Mouse (Mus musculus) heart, adult 2 months (tissue): ENCODE data around the gene Tnfrsf13c. TPM values are rescaled to one million over a fixed set of nuclear protein-coding genes. Genes with fewer than 3 reads are reported as not detected.

Source experiments
- DNase-seq, 2 experiments: peaks; one replicate each; pipeline ENCODE4 v3.0.0; 2021
- H3K27ac ChIP-seq: fragments of 200-600 bp; 2 replicates; pipeline ENCODE4 v1.8.1; 2022
- H3K27me3 ChIP-seq: fragments of 200-500 bp; 2 replicates; pipeline ENCODE4 v1.6.1; 2012; ENCODE audit warnings: mild to moderate bottlenecking, low read length, inconsistent platforms, mixed read lengths; ENCODE audit not compliant: control insufficient read depth, insufficient read depth
- H3K36me3 ChIP-seq: fragments of 200-500 bp; 2 replicates; pipeline ENCODE4 v1.6.1; 2012; ENCODE audit warnings: low read length, inconsistent platforms; ENCODE audit not compliant: control insufficient read depth, insufficient read depth
- H3K4me1 ChIP-seq: fragments of 200-500 bp; 2 replicates; pipeline ENCODE4 v1.6.1; 2011; ENCODE audit warnings: low read length; ENCODE audit not compliant: control insufficient read depth, insufficient read depth
- H3K4me3 ChIP-seq: fragments of 200-600 bp; 2 replicates; pipeline ENCODE4 v1.8.1; 2022
- H3K79me2 ChIP-seq: fragments of 200-500 bp; replicated peaks from 2 replicates; pipeline ENCODE4 v1.6.1; 2012; ENCODE audit warnings: mild to moderate bottlenecking, inconsistent platforms, low read length, moderate library complexity, mixed read lengths; ENCODE audit not compliant: control insufficient read depth, insufficient read depth
- H3K9ac ChIP-seq: fragments of 200-500 bp; 2 replicates; pipeline ENCODE4 v1.6.1; 2012; ENCODE audit warnings: low read depth, mild to moderate bottlenecking, control low read depth, inconsistent platforms, low read length, mixed read lengths
- CTCF ChIP-seq: fragments of 200-600 bp; IDR thresholded peaks from 2 replicates; pipeline ENCODE4 v1.8.1; 2022; ENCODE audit warnings: antibody characterized with exemption, mild to moderate bottlenecking, moderate library complexity
- EP300 ChIP-seq: fragments of 200-500 bp; IDR thresholded peaks from 2 replicates; pipeline ENCODE4 v1.6.1; 2011; ENCODE audit warnings: low read depth, low read length, control low read depth; ENCODE audit not compliant: insufficient read depth
- POLR2A ChIP-seq: fragments of 200-500 bp; IDR thresholded peaks from 2 replicates; pipeline ENCODE4 v1.6.1; 2011; ENCODE audit warnings: mild to moderate bottlenecking, low read depth, low read length, control low read depth; ENCODE audit not compliant: insufficient read depth
- WGBS: fragments of 180-500 bp; shearing (Covaris S2); methylation state at CpG from one replicate; pipeline ENCODE4 v1.1.7; 2018; 5-methylcytosine and 5-hydroxymethylcytosine counted together
- intact Hi-C: fragments of 180-260 bp; cut with DNase I; formaldehyde crosslinking; loops from one replicate; pipeline ENCODE4 v1.15.1; 2025
- polyA plus RNA-seq: library from polyadenylated mRNA; depleted of rRNA; stranded (reverse); fragments of >200 nt; gene quantifications from 2 replicates; pipeline ENCODE4 v1.2.3, GENCODE M21; 2012
- total RNA-seq, 2 experiments: library from RNA; stranded (reverse); gene quantifications; 2 replicates each; pipeline ENCODE4 v1.2.3; 2021

The Tnfrsf13c gene
- total and polyA plus RNA-seq, 3 experiments, result 0.16 to 0.86 (median 0.18) TPM

DNA sequence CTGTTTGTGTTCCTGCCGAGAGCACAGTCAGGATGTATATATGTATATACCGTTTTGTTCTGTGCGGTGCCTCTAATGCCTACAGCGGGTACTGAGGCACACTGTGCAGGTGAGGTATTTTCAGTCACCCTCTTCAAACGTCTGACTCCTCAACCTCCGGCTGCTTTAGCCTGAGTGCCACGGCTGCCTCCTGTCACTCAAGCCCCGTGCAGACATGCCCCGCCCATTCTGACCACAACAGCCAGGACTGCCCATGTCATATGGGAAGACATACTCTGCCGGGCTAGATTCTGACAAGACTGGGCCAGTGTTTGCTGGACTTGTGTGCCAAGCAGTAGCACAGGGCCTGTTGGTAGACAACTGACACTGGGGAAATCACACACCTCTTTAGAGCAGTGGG, 11.5 kb upstream of the Tnfrsf13c start:
- no peaks in the 10 kb centered on the region for H3K4me1 ChIP-seq
- H3K4me3 ChIP-seq, result no peak overlapping the region
- intact Hi-C loops, result loop anchor here (1.0 kb wide), 2 partner anchors 97 to 170 kb away; no protein-coding TSS in a partner anchor
- no peak overlapping the region for H3K9ac ChIP-seq
- no peaks in the 10 kb centered on the region for H3K36me3 ChIP-seq
- TF ChIP-seq CTCF, result no peak
- no peaks in the 10 kb centered on the region for H3K27me3 ChIP-seq
- H3K27ac ChIP-seq, result no peak overlapping the region
- no peaks in the 10 kb centered on the region for H3K79me2 ChIP-seq
- WGBS, result 78% methylated on average over 10 of the region's 10 CpGs
- DNase-seq, result no peak

DNA sequence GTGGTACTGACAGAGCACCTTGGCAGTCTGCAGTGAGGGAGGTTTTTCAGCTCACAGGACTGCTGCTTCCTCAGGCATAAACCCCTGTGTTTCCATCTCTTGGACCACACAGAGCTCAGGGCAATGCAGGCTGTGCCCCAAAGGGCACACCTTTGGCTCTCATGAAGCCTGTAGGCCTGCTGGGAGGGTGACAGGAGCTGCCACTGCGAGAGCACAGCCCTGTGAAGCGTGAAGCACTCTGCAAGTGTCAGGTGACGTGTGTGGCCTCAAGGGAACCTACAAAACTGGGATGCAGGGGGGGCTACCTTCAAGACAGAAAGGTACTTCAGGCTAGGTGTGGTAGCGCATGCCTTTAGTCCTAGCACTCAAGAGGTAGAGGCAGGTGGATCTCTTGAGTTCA, 8.5 kb upstream of the Tnfrsf13c start:
- TF ChIP-seq EP300, result no peak
- no peak for TF ChIP-seq POLR2A
- no peak for TF ChIP-seq CTCF
- H3K27ac ChIP-seq, result no peak overlapping the region
- H3K27me3 ChIP-seq, result no peaks in the 10 kb centered on the region
- H3K4me1 ChIP-seq, result no peaks in the 10 kb centered on the region
- WGBS, result 90% methylated on average over 4 of the region's 4 CpGs
- H3K79me2 ChIP-seq, result no peaks in the 10 kb centered on the region
- H3K4me3 ChIP-seq, result no peak overlapping the region
- peak in 1 of 2 experiments; percentile 6 for DNase-seq
- H3K36me3 ChIP-seq, result no peaks in the 10 kb centered on the region
- intact Hi-C loops, result no loop called here
- H3K9ac ChIP-seq, result no peak overlapping the region

DNA sequence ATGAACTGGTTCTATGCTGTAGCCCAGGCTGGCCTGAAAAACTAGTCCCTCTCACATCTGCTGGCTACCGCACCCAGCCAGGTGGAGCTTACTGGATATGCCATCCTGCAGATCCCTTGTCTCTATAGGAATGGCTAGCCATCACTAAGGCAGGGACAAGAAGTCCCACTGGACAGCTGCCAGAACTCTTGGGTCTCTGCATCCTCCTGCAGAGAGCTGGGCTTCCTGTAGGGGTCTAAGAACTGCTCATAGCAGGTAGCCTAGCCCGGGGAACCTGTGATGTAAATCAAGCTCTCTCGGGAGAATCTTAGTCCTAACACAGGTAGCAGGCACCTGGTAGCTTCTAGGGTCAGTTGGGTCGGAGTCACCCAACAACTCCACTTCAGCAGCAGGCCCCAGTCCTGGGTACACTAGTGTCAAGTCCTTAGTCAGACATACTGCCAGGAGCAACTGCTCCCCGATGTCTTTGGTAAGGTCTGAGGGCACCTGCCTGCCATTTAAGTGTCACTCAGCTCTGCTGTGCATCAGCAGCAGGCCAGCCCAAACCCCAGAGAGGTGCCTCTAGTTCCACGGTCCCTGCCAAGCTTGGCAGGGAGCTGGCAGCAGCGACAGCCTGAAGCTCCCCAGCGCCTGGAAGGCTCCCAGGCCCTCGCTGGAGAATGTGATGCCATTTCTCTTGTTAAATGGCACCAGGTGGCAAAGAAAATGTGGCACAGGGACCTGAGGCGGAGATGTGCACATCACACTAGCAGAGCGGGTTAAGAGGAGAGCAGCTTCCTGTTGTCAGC, 7.6 kb upstream of the Tnfrsf13c start:
- WGBS, result 64% methylated on average over 11 of the region's 11 CpGs
- H3K4me1 ChIP-seq, result no peaks in the 10 kb centered on the region
- no peaks in the 10 kb centered on the region for H3K79me2 ChIP-seq
- peak in 1 of 2 experiments; percentile 53 for DNase-seq
- no peak for TF ChIP-seq EP300
- no peak for TF ChIP-seq CTCF
- TF ChIP-seq POLR2A, result no peak
- H3K27me3 ChIP-seq, result no peaks in the 10 kb centered on the region
- no peak overlapping the region for H3K27ac ChIP-seq
- no peak overlapping the region for H3K9ac ChIP-seq
- intact Hi-C loops, result no loop called here
- H3K36me3 ChIP-seq, result no peaks in the 10 kb centered on the region
- no peak overlapping the region for H3K4me3 ChIP-seq

DNA sequence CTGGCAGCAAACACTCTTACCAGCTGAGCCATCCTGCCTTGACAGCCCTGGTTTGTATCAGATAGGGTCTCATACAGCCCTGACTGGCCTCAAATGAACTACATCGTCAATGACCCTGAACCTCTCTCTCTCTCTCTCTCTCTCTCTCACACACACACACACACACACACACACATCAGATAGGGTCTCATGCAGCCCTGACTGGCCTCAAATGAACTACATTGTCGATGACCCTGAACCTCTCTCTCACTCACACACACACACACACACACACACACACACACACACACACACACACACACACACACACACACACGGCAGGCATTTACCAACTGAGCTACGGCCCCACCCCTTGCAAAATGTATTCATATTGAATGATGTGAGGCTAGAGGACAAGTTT, 6.9 kb upstream of the Tnfrsf13c start:
- Histone ChIP-seq H3K79me2 (no peaks in the 10 kb centered on the region), H3K27ac (no peak overlapping the region), H3K9ac (no peak overlapping the region), H3K4me3 (no peak overlapping the region), H3K4me1 (no peaks in the 10 kb centered on the region), H3K27me3 (no peaks in the 10 kb centered on the region), H3K36me3 (no peaks in the 10 kb centered on the region)
- intact Hi-C loops, result no loop called here
- WGBS, result 74% methylated on average over 4 of the region's 4 CpGs
- TF ChIP-seq EP300, result no peak
- TF ChIP-seq POLR2A, result no peak
- no peak for TF ChIP-seq CTCF
- no peak for DNase-seq

DNA sequence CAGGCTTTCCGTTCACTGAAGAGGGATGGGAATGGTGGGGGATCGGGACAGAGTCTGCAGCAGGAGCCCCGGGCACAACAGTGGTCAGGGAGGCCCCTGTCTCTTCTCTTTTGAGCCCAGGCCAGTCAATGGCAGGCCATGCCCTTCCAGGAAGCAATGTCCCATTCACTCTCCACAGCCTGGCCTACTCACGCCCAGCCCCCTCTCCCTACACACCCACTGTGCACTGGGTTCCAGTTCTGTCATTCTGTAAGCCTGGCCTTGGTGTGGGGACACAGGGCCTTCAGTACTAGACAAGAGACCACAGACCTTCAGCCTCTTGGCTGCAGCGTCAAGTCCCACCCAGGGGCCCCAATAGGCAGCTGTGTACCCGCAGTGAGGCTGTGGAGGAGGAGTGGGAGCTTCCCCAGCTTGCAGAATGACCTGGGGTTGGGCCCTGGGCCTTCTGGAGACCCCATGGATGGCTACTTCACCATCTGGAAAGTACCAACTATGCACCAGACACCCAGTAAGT, 6.0 kb upstream of the Tnfrsf13c start:
- no peak for DNase-seq
- no peaks in the 10 kb centered on the region for H3K79me2 ChIP-seq
- no peak overlapping the region for H3K27ac ChIP-seq
- intact Hi-C loops, result no loop called here
- TF ChIP-seq POLR2A, result no peak
- TF ChIP-seq EP300, result no peak
- no peak for TF ChIP-seq CTCF
- no peaks in the 10 kb centered on the region for H3K4me1 ChIP-seq
- H3K36me3 ChIP-seq, result no peaks in the 10 kb centered on the region
- no peak overlapping the region for H3K9ac ChIP-seq
- H3K4me3 ChIP-seq, result no peak overlapping the region
- 78% methylated on average over 6 of the region's 6 CpGs for WGBS
- no peaks in the 10 kb centered on the region for H3K27me3 ChIP-seq

DNA sequence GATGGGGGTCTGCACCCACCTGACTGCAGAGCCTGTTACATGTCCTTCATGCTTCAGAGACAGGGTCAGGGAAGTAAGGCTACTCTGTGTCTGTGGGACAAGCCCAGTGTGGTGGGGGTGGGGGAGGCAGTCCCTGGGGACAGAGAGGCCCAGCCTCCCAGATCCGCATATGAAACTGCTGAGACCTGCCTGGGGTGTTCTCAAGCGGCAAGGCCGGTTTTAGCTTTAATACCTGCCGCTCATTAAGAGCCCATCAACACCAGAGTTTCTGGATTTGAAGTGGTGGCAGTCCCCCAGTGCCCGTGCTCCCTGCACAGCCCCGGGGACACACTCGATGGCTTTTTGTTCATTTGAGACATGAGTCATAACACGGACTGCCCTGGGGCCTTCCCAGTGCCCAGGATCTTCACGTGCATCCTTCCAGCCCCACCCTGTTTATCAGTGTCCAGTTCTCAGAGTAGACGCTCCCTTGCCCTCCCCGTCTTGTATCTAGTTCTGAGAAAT, 5.4 kb upstream of the Tnfrsf13c start:
- 46% methylated on average over 11 of the region's 11 CpGs for WGBS
- TF ChIP-seq CTCF (no peak), EP300 (no peak), POLR2A (no peak)
- H3K9ac ChIP-seq, result no peak overlapping the region

More for the DNA sequence above, 5.4 kb upstream of the Tnfrsf13c start:
- Histone ChIP-seq H3K4me1 (no peaks in the 10 kb centered on the region), H3K79me2 (no peaks in the 10 kb centered on the region), H3K4me3 (no peak overlapping the region), H3K27ac (no peak overlapping the region), H3K36me3 (no peaks in the 10 kb centered on the region), H3K27me3 (no peaks in the 10 kb centered on the region)
- DNase-seq, result peak in 1 of 2 experiments; percentile 11
- intact Hi-C loops, result no loop called here
